Mouse (Mus musculus) heart, postnatal 14 days (tissue): Measurements from ENCODE around the gene Dpy30. TPM values are rescaled to one million over a fixed set of nuclear protein-coding genes. Genes with fewer than 3 reads are reported as not detected.

Experiments used
- DNase-seq, 2 experiments: peaks; one replicate each; pipeline ENCODE4 v3.0.0; 2021 to 2022
- intact Hi-C: fragments of 180-260 bp; cut with DNase I; formaldehyde crosslinking; loops from one replicate; pipeline ENCODE4 v1.15.1; 2025
- total RNA-seq, 2 experiments: library from RNA; stranded (reverse); gene quantifications; 2 replicates each; pipeline ENCODE4 v1.2.3; 2021

The Dpy30 gene
- total RNA-seq, 2 experiments from 2014 or later, result 50.1 to 51.6 TPM

DNA sequence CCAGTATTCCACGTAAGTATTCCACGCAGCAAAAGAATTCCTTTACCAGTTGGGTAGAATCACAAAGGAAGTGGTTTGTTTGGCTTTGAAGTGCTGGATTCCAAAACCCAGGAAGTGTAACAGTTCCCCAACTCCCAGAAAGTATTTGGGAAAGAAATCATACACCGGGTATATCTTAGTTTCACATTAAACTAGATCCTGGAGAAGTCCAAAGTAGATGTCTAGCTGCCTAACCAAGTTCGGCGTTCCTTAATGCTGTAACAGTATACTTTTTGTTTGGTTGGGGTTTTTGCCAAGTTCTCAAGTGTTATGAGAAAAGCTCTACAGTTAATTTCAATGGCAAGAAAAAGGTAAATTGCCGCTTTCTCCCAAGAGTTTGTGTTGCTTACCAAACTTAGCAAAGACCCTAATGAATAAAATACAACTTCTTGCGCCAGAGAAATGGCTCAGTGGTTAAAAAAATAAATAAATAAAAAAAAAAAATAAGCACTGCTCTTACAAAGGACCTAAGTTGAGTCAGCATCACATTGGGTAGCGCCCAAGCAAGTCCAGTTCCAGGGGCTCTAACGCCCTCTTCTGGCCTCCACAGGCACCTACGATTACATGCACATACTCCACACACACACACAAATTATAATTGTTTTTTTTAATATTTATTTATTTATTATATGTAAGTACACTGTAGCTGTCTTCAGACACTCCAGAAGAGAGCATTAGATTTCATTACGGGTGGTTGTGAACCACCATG, 27.5 kb downstream of the Dpy30 start:
- intact Hi-C loops, result loop anchor here (2.0 to 5.0 kb wide), 2 partner anchors 19 to 1934 kb away; no protein-coding TSS in a partner anchor
- DNase-seq, result peak in 1 of 2 experiments; percentile 38

- intact Hi-C loops, result loop anchor here (5.0 kb wide), 1 partner anchor 1933 kb away; no protein-coding TSS in a partner anchor
- DNase-seq, result peak; percentile 88 to 89
These were observed 28.4 kb downstream of the Dpy30 start, which contains the start of gene Memo1 for GRCm38 (mm10) chr17:74295026-74295970. TSS of gene Memo1 (minus strand) at chr17:74295521.

DNA sequence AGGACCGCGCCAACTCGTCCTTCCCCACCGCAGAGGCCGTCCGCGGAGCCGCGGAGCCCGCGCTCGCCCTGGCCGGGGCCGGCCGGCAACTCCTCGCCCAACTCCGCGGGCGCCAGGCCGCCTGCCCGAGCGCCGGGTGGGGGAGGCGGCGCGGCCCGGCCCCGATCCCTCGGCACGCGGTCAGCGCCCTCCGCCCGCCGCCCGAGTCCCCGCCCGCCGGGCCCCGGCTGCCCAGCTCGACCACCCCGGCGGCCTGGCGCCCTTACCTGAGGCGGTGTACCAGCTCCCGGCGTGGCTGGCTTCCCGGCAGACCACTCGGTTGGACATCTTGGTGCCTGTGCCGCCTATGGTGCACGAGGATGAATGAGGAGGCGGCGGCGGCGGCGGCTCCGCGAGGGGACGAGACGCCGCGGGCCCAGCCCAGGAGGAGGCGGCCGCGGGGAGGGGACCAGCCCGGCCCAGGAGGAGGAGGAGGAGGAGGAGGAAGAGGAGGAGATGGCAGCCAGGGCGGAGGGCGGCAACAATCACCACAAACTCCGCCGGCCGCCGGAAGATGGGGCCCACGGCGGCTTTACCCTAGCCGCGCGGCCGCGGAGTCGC, 29.2 kb downstream of the Dpy30 start:
- peak; percentile 84 to 90 for DNase-seq
- intact Hi-C loops, result loop anchor here (5.0 kb wide), 3 partner anchors 102 to 1932 kb away; no protein-coding TSS in a partner anchor

GRCm38 (mm10) chr17:74293687-74294425, 29.9 kb downstream of the Dpy30 start:
- peak in 1 of 2 experiments; percentile 33 for DNase-seq
- intact Hi-C loops, result loop anchor here (5.0 kb wide), 2 partner anchors 102 to 272 kb away; no protein-coding TSS in a partner anchor

- intact Hi-C loops, result loop anchor here (5.0 kb wide), 2 partner anchors 100 to 270 kb away; no protein-coding TSS in a partner anchor
- DNase-seq, result no peak
These were observed 31.9 kb downstream of the Dpy30 start for GRCm38 (mm10) chr17:74291640-74292361.

DNA sequence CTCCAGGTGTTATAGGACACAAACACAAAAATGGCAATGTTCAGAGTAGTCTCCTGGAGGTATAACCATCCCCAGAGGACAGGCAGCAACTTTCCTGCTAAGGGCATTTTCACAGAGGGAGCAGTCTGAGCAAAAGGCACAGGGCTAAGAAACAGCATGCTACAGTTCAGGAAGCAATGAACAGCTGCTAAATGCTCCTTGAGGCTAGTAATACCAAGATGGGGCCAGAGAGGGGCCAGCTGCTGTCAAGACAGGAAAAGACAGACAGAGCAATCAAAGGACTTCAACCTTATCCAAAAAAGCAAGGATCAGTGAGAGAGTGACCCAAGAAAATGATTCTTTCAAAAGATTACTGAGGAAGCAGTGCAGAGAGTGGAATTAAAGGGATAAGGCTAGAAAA, 32.9 kb downstream of the Dpy30 start:
- DNase-seq, result no peak
- intact Hi-C loops, result loop anchor here (5.0 kb wide), 2 partner anchors 99 to 269 kb away; no protein-coding TSS in a partner anchor

DNA sequence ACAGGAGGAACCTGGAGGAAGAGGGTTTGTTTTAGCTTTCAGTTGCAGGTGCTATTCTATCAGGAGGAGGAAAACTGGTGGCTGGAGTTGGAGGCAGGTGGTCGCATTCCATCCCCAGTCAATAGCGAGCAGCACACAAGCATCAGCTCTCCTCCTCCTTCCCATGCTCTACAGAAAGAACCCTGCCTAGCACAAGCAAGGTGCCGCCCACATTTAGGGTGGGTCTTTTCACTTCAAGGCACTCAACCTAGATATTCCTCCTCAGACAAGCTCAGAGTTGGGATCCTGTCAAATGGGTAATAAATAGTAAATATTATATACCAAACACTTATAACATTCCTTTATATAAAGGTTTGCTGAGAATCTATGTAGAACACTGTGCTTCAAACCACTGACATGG, 33.5 kb downstream of the Dpy30 start:
- no peak for DNase-seq
- intact Hi-C loops, result loop anchor here (5.0 kb wide), 2 partner anchors 98 to 268 kb away; no protein-coding TSS in a partner anchor

DNA sequence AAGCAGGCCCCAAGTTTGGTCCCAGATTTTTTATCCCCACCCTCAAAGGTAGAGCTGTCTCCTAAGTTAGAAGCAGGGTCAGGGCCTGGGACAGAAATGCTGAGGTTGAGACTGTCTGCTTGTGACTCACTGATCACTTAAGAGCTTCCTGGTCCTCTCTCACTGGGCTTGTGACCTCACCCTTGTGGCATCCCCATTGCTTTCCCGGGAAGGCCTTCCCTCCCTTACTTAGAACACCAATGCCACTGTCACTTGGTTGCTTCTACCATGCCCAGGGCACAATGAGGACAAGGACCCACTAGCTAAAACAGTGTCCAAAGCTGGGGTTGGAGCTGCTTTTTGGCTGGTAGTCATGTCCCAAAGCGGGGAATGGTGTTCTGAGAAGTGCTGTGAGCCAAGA, 35.1 kb downstream of the Dpy30 start:
- no peak for DNase-seq
- intact Hi-C loops, result no loop called here

DNA sequence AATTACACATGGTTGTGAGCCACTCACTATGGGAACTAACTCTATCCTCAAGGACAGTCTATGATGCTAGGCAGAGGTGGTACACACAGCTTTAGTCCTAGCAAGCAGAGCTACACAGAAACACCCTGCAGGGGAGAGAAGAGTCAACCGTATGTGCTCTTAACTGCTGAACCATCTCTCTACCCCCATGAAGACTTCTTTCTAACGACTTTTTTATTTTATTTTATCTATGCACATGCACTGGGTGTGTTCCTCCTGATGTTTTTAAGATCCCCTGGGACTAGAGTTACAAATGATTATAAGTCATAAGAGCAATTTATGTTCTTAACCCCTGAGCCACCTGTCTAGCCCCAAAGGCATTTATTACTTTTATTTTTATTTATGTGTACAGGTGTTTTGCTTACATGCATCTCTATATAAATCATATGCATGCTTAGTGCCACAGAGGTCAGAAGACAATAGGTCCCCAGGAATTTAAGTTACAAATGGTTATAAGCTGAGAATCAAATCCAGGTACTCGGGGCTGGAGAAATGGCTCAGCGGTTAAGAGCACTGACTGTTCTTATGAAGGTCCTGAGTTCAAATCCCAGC, 37.5 kb downstream of the Dpy30 start:
- no peak for DNase-seq
- intact Hi-C loops, result no loop called here

GRCm38 (mm10) chr17:74285730-74286129, 38.0 kb downstream of the Dpy30 start:
- no peak for DNase-seq
- intact Hi-C loops, result no loop called here

- peak in 1 of 2 experiments; percentile 25 for DNase-seq
- intact Hi-C loops, result no loop called here
These were observed 39.2 kb downstream of the Dpy30 start for GRCm38 (mm10) chr17:74284397-74285115.

DNA sequence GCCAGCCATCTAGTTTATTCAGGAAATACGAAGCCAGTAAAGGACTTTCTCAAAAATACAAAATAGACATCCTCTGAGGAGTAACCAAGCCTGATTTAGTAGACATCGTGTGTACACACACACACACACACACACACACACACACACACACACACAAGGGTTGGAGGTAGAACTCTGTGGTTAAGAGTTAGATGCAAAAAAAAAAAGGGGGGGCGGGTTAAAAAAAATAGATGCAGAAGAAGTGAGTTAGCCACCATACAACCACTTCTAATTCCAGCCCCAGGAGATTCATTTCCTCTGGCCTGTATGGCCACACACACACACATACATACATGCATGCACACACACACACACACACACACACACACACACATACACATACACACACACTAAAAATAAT, 41.7 kb downstream of the Dpy30 start:
- intact Hi-C loops, result no loop called here
- no peak for DNase-seq

DNA sequence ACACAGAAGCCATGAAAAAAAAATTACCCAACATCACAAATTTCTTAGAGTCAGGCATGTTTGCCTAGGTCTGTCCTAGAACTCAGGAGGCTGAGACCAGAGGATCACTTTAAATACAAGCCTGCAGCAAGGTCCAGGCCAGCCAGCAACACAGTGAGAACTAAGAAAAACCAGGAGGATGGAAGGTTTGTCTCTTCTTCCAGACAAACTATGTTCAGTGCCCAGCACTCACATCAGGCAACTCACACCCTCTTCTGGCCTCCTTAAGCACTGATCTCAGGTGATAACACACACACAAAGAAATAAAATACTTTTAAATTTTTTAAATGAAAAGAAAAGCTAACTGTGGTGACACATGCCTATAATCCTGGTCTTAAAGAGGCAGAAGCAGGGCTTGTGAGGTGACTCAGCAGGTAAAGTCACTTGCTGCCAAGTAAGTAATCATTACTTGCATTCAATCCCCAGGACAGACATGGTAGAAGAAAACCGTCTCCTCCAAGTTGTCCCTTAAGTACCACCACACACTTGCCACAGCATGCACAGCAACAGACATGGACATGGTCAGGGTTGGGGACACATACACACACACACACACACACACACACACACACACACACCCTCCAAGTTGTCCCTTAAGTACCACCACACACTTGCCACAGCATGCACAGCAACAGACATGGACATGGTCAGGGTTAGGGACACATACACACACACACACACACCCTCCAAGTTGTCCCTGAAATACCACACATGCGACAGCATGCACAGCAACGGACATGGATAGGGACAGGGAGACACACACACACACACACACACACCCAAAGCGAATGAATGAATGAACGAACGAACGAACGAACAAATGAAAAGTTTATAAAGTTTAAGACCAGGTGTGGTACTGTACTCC, 44.5 kb downstream of the Dpy30 start:
- intact Hi-C loops, result no loop called here

GRCm38 (mm10) chr17:74274471-74274870, 49.3 kb downstream of the Dpy30 start:
- no peak for DNase-seq
- intact Hi-C loops, result no loop called here

More for the DNA sequence above, 44.5 kb downstream of the Dpy30 start:
- no peak for DNase-seq

- DNase-seq, result no peak
- intact Hi-C loops, result no loop called here
These were observed 51.0 kb downstream of the Dpy30 start for GRCm38 (mm10) chr17:74272683-74273205.

- intact Hi-C loops, result no loop called here
- no peak for DNase-seq
These were observed 52.0 kb downstream of the Dpy30 start for GRCm38 (mm10) chr17:74271541-74272268.
